Mouse (Mus musculus) megakaryocyte, embryonic 14.5 days (primary cell): ENCODE data around the gene Tnni1.

ENCODE experiments used
- FLI1 ChIP-seq: IDR thresholded peaks from 2 replicates; pipeline ENCODE4 v1.6.1; 2012; ENCODE audit warnings: low read length, inconsistent platforms, mixed read lengths
- GATA1 ChIP-seq: IDR thresholded peaks from 3 replicates; pipeline ENCODE4 v1.6.1; 2012; ENCODE audit warnings: mixed read lengths, low read length, inconsistent platforms, borderline replicate concordance

GRCm38 (mm10) chr1:135777046-135777445 lies 2.2 kb upstream of the Tnni1 start:
- TF ChIP-seq GATA1 (no peak), FLI1 (no peak)
